Mouse (Mus musculus): ENCODE data around the gene Cops4. TPM values are rescaled to one million over a fixed set of nuclear protein-coding genes. Genes with fewer than 3 reads are reported as not detected.

Gene Cops4
- 10 to 100 TPM; 75.3 to 84.8 TPM for total RNA-seq (2021)
- long read RNA-seq, experiment 1, transcript Cops4-201 (10 exons, 1,755 nt): major isoform, 76 of 102 reads
- long read RNA-seq, experiment 1, partial matches to known transcripts: 3 of 102 reads
- long read RNA-seq, experiment 1, other reads (novel, unspliced or antisense): 23 of 102 reads
- long read RNA-seq, experiment 2, transcript Cops4-201 (10 exons, 1,755 nt): major isoform, 77 of 102 reads
- long read RNA-seq, experiment 2, partial matches to known transcripts: 4 of 102 reads
- long read RNA-seq, experiment 2, other reads (novel, unspliced or antisense): 21 of 102 reads

GRCm38 (mm10) chr5:100518049-100519026, at the start of gene Cops4:
Cops4 (plus strand) TSS chr5:100518309.
- DNase-seq (ENCODE audit: extremely low spot score in 1 of 2, low spot score in 2 of 2): peak; percentile 93 to 95
- no peak; the same call in none of the 2 replicates for TF ChIP-seq CTCF (IDR thresholded peaks at IDR 0.05)
- H3K27ac ChIP-seq: peak within 1 kb of the TSS; percentile 83
- intact Hi-C loops (cut with DNase I): loop anchor here (1.0 kb wide), 3 partner anchors 18 to 102 kb away; partner anchors contain the start of genes Lin54 and Sec31a
- H3K4me3 ChIP-seq: peak within 1 kb of the TSS; percentile 96

GRCm38 (mm10) chr5:100476328-100476727, 41.8 kb upstream of the Cops4 start:
- peak; percentile 8 for TF ChIP-seq CTCF (IDR thresholded peaks at IDR 0.05)

GRCm38 (mm10) chr5:100477604-100478003, 40.5 kb upstream of the Cops4 start:
- intact Hi-C loops (cut with DNase I): no loop called here
- Histone ChIP-seq H3K4me3 (no peak overlapping the region), H3K27ac (no peak overlapping the region)
- TF ChIP-seq CTCF (IDR thresholded peaks at IDR 0.05): no peak
- DNase-seq (ENCODE audit: extremely low spot score in 1 of 2, low spot score in 2 of 2): no peak

More at GRCm38 (mm10) chr5:100476328-100476727, 41.8 kb upstream of the Cops4 start:
- no peak overlapping the region for H3K4me3 ChIP-seq
- intact Hi-C loops (cut with DNase I): no loop called here
- DNase-seq (ENCODE audit: extremely low spot score in 1 of 2, low spot score in 2 of 2): no peak
- H3K27ac ChIP-seq: no peak overlapping the region

- H3K27ac ChIP-seq: no peak overlapping the region
- intact Hi-C loops (cut with DNase I): no loop called here
- no peak for TF ChIP-seq CTCF (IDR thresholded peaks at IDR 0.05)
- no peak overlapping the region for H3K4me3 ChIP-seq
- no peak for DNase-seq (ENCODE audit: extremely low spot score in 1 of 2, low spot score in 2 of 2)
Measured at GRCm38 (mm10) chr5:100483569-100483968, 34.5 kb upstream of the Cops4 start.

GRCm38 (mm10) chr5:100487120-100487519, 31.0 kb upstream of the Cops4 start:
- no peak overlapping the region for H3K27ac ChIP-seq
- intact Hi-C loops (cut with DNase I): no loop called here
- no peak for TF ChIP-seq CTCF (IDR thresholded peaks at IDR 0.05)
- DNase-seq (ENCODE audit: extremely low spot score in 1 of 2, low spot score in 2 of 2): no peak
- no peak overlapping the region for H3K4me3 ChIP-seq

GRCm38 (mm10) chr5:100488231-100488630, 29.9 kb upstream of the Cops4 start:
- DNase-seq (ENCODE audit: extremely low spot score in 1 of 2, low spot score in 2 of 2): no peak
- no peak for TF ChIP-seq CTCF (IDR thresholded peaks at IDR 0.05)
- H3K4me3 ChIP-seq: no peak overlapping the region
- intact Hi-C loops (cut with DNase I): no loop called here
- no peak overlapping the region for H3K27ac ChIP-seq

- no peak overlapping the region for H3K4me3 ChIP-seq
- H3K27ac ChIP-seq: no peak overlapping the region
- intact Hi-C loops (cut with DNase I): no loop called here
- no peak for DNase-seq (ENCODE audit: extremely low spot score in 1 of 2, low spot score in 2 of 2)
- TF ChIP-seq CTCF (IDR thresholded peaks at IDR 0.05): no peak
Measured at GRCm38 (mm10) chr5:100489340-100489739, 28.8 kb upstream of the Cops4 start.

- Histone ChIP-seq H3K27ac (no peak overlapping the region), H3K4me3 (no peak overlapping the region)
- no peak for TF ChIP-seq CTCF (IDR thresholded peaks at IDR 0.05)
- DNase-seq (ENCODE audit: extremely low spot score in 1 of 2, low spot score in 2 of 2): no peak
- intact Hi-C loops (cut with DNase I): no loop called here
Measured at GRCm38 (mm10) chr5:100491704-100492103, 26.4 kb upstream of the Cops4 start.

GRCm38 (mm10) chr5:100498436-100499180, 19.5 kb upstream of the Cops4 start:
- H3K27ac ChIP-seq: peak overlapping the region; percentile 89
- no peak for TF ChIP-seq CTCF (IDR thresholded peaks at IDR 0.05)
- intact Hi-C loops (cut with DNase I): loop anchor here (2.0 kb wide), 1 partner anchor 82 kb away; the partner anchor contains the start of gene Sec31a
- H3K4me3 ChIP-seq: peak overlapping the region; percentile 83
- DNase-seq (ENCODE audit: extremely low spot score in 1 of 2, low spot score in 2 of 2): peak; percentile 67 to 70

GRCm38 (mm10) chr5:100499243-100499642, 18.9 kb upstream of the Cops4 start:
- no peak for DNase-seq (ENCODE audit: extremely low spot score in 1 of 2, low spot score in 2 of 2)
- TF ChIP-seq CTCF (IDR thresholded peaks at IDR 0.05): no peak
- peak overlapping the region; percentile 83 for H3K4me3 ChIP-seq
- intact Hi-C loops (cut with DNase I): loop anchor here (2.0 kb wide), 1 partner anchor 82 kb away; the partner anchor contains the start of gene Sec31a
- no peak overlapping the region for H3K27ac ChIP-seq

- peak; percentile 17 for TF ChIP-seq CTCF (IDR thresholded peaks at IDR 0.05)
- peak overlapping the region; percentile 83 for H3K4me3 ChIP-seq
- intact Hi-C loops (cut with DNase I): loop anchor here (1.0 to 2.0 kb wide), 3 partner anchors 18 to 83 kb away; partner anchors contain the start of genes Cops4 and Sec31a
- peak overlapping the region; percentile 61 for H3K27ac ChIP-seq
- DNase-seq (ENCODE audit: extremely low spot score in 1 of 2, low spot score in 2 of 2): peak; percentile 40 to 48
Measured at GRCm38 (mm10) chr5:100499831-100500304, 18.2 kb upstream of the Cops4 start.
